Mouse (Mus musculus): Measurements from ENCODE around the gene Mfsd13b. TPM values are rescaled to one million over a fixed set of nuclear protein-coding genes. Genes with fewer than 3 reads are reported as not detected.

Gene Mfsd13b
- polyA plus RNA-seq, 1 experiment from 2014 or later, result 0.20 TPM

Other genes starting within 250 kb of the Mfsd13b start
- gene Vwa3a, start 243.2 kb upstream of the Mfsd13b start, polyA plus RNA-seq (2016; fragmentation: Nextera tagmentation; extraction: Ambion mirVana), result 0.05 and 0.13 TPM in 2 replicates
- not detected in 2 replicates for gene Gm5737, start 170.1 kb upstream of the Mfsd13b start, polyA plus RNA-seq (2016; fragmentation: Nextera tagmentation; extraction: Ambion mirVana)
- 21.3 and 23.5 TPM in 2 replicates for gene Eef2k, start 139.7 kb upstream of the Mfsd13b start, polyA plus RNA-seq (2016; fragmentation: Nextera tagmentation; extraction: Ambion mirVana)
- gene Polr3e, start 64.8 kb upstream of the Mfsd13b start, polyA plus RNA-seq (2016; fragmentation: Nextera tagmentation; extraction: Ambion mirVana), result 46.1 and 50.7 TPM in 2 replicates
- 11.5 and 12.8 TPM in 2 replicates for gene Cdr2, start 197 bp upstream of the Mfsd13b start, polyA plus RNA-seq (2016; fragmentation: Nextera tagmentation; extraction: Ambion mirVana)
- 205 and 223 TPM in 2 replicates for gene Mettl9, start 51.9 kb downstream of the Mfsd13b start, polyA plus RNA-seq (2016; fragmentation: Nextera tagmentation; extraction: Ambion mirVana)
- gene Igsf6, start 92.1 kb downstream of the Mfsd13b start, polyA plus RNA-seq (2016; fragmentation: Nextera tagmentation; extraction: Ambion mirVana), result 0.65 and 1.1 TPM in 2 replicates
- gene Otoa, start 99.1 kb downstream of the Mfsd13b start, polyA plus RNA-seq (2016; fragmentation: Nextera tagmentation; extraction: Ambion mirVana), result not detected in 2 replicates

Data from limb, embryonic 10.5 days (tissue).